Mouse (Mus musculus) cerebellum, adult 9-11 months (tissue): ENCODE data around the gene Tmem108.
A peak's percentile ranks its signal among the peaks of the same experiment; 100 is the strongest.

Source experiments
- DNase-seq: peaks from one replicate; pipeline ENCODE4 v3.0.0; 2022

The Tmem108 gene

GRCm38 (mm10) chr9:103544599-103544998, 217.0 kb downstream of the Tmem108 start:
- no peak for DNase-seq

- no peak for DNase-seq
These were observed 221.1 kb downstream of the Tmem108 start for GRCm38 (mm10) chr9:103540518-103540917.

GRCm38 (mm10) chr9:103538047-103538816, 223.4 kb downstream of the Tmem108 start:
- peak; percentile 56 for DNase-seq

DNA sequence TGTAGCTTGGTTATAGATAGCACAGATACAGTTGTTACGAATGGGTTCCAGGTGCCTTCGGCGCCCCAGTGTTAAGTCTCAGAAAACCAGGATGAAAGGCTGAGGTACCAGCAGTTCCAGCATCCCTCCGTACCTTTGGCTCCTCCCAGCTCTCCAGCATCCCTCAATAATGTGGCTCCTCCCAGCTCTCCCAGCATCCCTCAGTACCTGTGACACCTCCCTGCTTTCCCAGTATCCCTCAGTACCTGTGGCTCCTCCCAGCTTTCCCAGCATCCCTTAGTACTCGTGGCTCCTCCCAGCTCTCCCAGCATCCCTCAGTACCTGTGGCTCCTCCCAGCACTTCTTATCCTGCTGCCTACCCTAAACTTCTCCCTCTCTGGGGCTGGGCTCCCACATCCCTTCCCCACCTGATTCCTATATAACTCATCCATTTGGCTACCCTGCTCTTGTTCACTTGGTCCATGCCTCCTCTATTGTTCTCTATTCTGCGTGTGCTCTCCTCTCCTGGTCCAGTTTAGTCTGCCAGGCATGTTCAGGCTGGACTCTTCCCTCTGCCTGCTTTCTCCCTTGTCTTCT, 225.5 kb downstream of the Tmem108 start:
- no peak for DNase-seq

- no peak for DNase-seq
These were observed 236.5 kb downstream of the Tmem108 start for GRCm38 (mm10) chr9:103525041-103525537.

DNA sequence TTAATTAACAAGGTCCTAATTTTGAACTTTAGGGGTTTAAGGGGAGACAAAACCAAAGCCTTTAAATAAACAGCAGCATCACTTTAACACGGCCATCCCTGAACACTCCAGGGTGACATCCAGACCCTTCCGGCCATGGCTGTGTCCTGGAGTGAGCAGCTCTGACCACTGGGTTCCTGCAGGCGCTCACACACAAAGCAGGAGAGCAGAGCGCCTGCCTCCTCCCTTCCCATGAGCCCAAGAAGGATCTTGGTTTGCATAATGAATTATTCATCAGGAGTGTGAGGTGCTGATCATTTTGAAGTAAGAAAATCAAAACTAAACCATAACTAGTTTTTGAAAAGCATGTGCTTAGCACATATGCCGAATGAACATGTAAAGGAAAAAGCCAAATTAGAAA, 237.0 kb downstream of the Tmem108 start:
- DNase-seq, result no peak

- DNase-seq, result no peak
These were observed 237.8 kb downstream of the Tmem108 start for GRCm38 (mm10) chr9:103523742-103524403.

DNA sequence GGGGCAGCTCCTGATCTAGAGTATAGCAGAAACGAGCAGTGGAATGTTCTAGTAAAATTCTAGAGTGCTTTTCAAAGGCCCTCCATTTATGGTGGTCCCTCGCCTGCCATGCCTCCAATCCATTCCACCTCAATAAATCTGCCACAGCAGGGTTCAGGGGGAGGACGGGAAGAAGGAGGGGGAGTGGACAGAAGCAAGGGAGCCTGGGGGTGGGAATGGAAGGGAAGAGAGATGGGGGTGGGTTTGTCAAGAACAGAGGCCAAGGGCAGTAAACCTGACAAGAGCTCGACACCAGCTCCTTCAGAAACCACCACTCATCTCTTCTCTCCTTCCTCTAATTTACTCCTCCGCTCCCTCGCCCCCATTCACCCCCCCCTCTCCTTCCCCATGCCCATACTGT, 238.6 kb downstream of the Tmem108 start:
- no peak for DNase-seq

DNA sequence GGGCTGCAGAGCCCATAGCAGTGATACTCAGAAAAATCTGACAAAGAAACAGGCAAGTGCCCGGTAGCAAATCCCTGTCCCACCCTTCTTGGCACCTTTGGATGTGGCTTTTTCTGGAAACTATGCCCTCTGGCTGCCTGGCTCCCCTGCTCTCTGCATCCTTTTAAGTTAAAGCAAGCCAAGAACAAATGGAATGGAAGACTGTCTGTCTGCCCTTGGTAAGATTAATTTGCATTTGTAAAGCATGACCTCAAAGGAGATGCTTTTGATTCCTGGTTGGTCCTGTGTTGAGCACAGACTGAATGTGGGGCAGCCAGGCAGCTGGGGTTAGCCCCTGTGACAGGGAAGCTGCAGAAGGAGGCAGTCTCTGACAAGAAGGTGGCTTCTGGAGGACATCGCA, 247.8 kb downstream of the Tmem108 start:
- no peak for DNase-seq

GRCm38 (mm10) chr9:103512257-103512656, 249.4 kb downstream of the Tmem108 start:
- DNase-seq, result no peak

GRCm38 (mm10) chr9:103506968-103507584, 254.6 kb downstream of the Tmem108 start:
- DNase-seq, result peak; percentile 61

GRCm38 (mm10) chr9:103505067-103505466, 256.6 kb downstream of the Tmem108 start:
- peak; percentile 81 for DNase-seq

- DNase-seq, result no peak
These were observed 257.0 kb downstream of the Tmem108 start for GRCm38 (mm10) chr9:103504646-103505045.

GRCm38 (mm10) chr9:103503586-103504298, 257.9 kb downstream of the Tmem108 start:
- DNase-seq, result peak; percentile 45

DNA sequence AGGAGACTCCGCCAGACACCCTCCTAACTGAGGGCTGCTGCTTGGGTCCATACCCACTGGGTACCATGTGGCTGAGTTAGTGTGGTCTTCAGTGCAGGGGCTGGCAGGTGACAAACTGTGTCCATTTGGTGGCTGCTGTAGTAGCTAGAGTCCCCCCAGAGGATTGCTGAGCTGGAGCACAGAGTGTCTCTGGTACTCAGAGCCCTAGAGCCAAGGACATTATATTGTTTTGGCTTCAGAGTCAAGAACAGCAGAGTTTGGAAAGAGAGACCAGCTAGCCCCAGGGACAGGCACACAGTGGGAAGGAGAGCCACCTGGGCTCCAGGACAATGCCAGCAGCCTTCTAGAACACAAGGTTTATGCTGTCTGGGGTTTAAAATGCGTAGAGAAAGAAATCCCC, 259.0 kb downstream of the Tmem108 start:
- peak; percentile 73 for DNase-seq

DNA sequence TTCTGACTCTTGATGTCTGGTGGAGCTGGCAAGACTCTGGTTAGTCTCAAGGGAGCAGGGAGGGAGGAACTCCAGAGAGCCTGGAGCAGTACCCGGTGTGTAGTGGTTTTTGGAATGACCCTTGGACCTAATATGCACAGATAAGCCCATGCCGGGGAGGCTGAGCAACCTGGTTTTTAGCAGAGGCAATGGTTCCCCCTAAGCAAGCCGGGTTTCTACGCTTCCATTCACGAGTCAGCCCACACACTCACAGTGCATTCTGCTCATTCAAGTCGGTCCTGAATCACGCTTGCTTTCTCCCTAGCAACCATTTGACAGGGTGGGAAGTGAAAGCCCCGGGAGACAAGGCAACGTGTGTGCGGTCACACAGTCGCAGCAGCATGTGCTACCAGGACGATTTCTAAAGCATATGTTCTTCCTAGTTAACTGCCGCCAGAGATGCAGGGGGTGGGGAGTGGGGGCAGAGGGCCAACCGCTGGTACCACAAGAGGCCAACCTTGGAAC, 259.7 kb downstream of the Tmem108 start:
- peak; percentile 70 for DNase-seq

GRCm38 (mm10) chr9:103499366-103499765, 262.3 kb downstream of the Tmem108 start:
- peak; percentile 72 for DNase-seq

GRCm38 (mm10) chr9:103498699-103499098, 262.9 kb downstream of the Tmem108 start:
- DNase-seq, result peak; percentile 88

DNA sequence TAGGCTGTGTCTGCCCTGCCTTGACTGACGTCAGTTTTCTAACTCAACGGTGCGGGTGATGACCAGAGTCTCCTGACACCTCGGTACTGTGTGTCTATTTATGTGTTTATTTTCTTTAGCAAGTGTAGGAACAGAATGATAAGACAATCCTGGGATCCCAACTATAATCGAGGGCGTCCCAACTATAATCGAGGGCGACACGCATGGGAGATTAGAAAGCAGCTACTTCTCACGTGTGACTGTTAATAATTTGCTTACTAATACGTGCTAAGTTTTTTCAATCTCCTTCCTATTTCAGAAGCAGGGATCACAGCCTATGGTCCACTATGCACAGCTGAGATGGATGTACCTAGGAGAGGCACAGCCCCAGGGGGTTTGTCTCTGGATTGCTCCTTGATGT, 266.2 kb downstream of the Tmem108 start:
- no peak for DNase-seq

DNA sequence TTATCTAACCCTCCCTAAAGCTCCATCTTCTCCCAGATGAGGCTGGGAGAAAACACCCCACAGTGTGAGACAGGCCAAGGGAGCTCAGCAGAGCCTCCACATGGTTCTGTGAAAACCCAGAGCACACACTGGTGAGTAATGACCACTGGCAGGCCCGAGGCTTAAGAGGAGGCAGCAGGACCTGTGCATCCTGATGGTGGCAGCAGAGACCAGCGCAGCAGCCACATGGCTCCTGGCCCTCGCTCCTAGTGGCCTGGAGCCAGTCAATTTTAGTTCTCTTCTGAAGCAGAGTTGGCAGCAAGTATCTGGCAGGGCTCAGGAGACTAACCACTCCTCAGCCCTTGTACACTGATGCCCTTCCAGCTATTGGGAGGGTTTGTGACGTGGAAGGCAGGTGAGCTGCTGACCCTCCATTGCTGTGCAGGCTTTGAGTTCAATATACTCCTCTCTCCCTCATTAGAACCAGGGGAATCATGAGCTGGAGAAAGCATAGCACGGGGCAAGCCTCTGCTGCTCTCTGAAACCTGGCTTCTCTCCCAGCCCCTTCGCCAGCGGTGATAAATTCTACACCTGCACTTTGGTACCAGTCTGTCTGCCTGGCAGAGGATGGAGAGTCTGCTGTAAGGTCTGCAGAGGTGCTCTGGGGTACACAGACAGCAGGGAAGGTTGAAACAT, 267.2 kb downstream of the Tmem108 start:
- DNase-seq, result peak; percentile 95

GRCm38 (mm10) chr9:103491985-103492384, 269.7 kb downstream of the Tmem108 start:
- no peak for DNase-seq

DNA sequence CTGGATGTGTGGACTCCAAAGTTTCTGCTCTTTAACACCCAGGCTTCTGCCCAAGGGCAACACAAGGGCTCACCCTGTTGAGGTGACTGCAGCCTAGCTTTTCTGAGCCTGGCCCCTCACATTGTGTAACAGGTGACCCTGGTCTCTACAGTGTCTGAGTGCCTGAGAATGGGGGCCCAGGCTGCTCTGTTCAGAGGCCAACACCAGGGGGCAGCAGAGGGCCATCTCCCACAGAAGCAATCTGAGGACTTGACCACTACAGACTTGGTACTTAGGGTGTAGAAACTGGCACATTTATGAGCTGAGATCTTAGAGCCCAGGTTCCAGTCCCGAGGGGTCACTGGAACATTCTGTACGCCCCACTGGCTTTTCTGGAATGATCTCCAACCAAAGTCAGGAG, 271.2 kb downstream of the Tmem108 start:
- DNase-seq, result peak; percentile 81
